Mouse (Mus musculus) limb, embryonic 14.5 days (tissue): Measurements from ENCODE around the gene Gramd1a. TPM values are rescaled to one million over a fixed set of nuclear protein-coding genes. Genes with fewer than 3 reads are reported as not detected.

ENCODE experiments used
- ATAC-seq: fragments of 200-750 bp; cut with Nextera tagmentation; 2 replicates; pipeline ENCODE4 v1.8.0; 2017; ENCODE audit warnings: low read depth, moderate number of reproducible peaks, moderate TSS enrichment; ENCODE audit not compliant: low FRiP score
- DNase-seq: peaks from one replicate; pipeline ENCODE4 v3.0.0-alpha.2; 2015; ENCODE audit warnings: low spot score
- H3K27ac ChIP-seq: fragments of 300-500 bp; sonication (generic); replicated peaks from 2 replicates; pipeline ENCODE4 v1.5.1; 2014; ENCODE audit warnings: low read depth, mild to moderate bottlenecking, low read length, moderate library complexity, mixed read lengths
- H3K27me3 ChIP-seq: fragments of 300-500 bp; sonication (generic); 2 replicates; pipeline ENCODE4 v1.6.1; 2014; ENCODE audit warnings: low read length, mixed read lengths; ENCODE audit not compliant: control insufficient read depth, insufficient read depth
- H3K36me3 ChIP-seq: fragments of 300-500 bp; sonication (generic); 2 replicates; pipeline ENCODE4 v1.6.1; 2014; ENCODE audit warnings: mild to moderate bottlenecking, low read length, moderate library complexity, mixed read lengths; ENCODE audit not compliant: control insufficient read depth, insufficient read depth
- H3K4me1 ChIP-seq: fragments of 300-500 bp; sonication (generic); 2 replicates; pipeline ENCODE4 v1.6.1; 2014; ENCODE audit warnings: antibody characterized with exemption, low read length, mixed read lengths; ENCODE audit not compliant: control insufficient read depth, insufficient read depth
- H3K4me2 ChIP-seq: fragments of 300-500 bp; sonication (generic); replicated peaks from 2 replicates; pipeline ENCODE4 v1.6.1; 2014; ENCODE audit warnings: low read depth, mild to moderate bottlenecking, low read length, moderate library complexity; ENCODE audit not compliant: severe bottlenecking
- H3K4me3 ChIP-seq: fragments of 300-500 bp; sonication (generic); replicated peaks from 2 replicates; pipeline ENCODE4 v1.5.1; 2014; ENCODE audit warnings: low read length
- H3K9ac ChIP-seq: fragments of 300-500 bp; sonication (generic); 2 replicates; pipeline ENCODE4 v1.6.1; 2014; ENCODE audit warnings: mild to moderate bottlenecking, low read depth, low read length, moderate library complexity; ENCODE audit not compliant: severe bottlenecking
- H3K9me3 ChIP-seq: fragments of 300-500 bp; sonication (generic); 2 replicates; pipeline ENCODE4 v1.6.1; 2016; ENCODE audit warnings: low read length; ENCODE audit not compliant: control insufficient read depth
- POLR2A ChIP-seq: fragments of 200-500 bp; IDR thresholded peaks from 2 replicates; pipeline ENCODE4 v1.8.0; 2012; ENCODE audit warnings: inconsistent platforms, mild to moderate bottlenecking, moderate library complexity, borderline replicate concordance; ENCODE audit not compliant: insufficient read depth, insufficient read length; ENCODE audit errors: extremely low read depth
- WGBS: fragments of 180-500 bp; shearing (Covaris S2); extraction: QIAGEN DNeasy Blood & Tissue Kit; methylation state at CpG from one replicate; pipeline ENCODE4 v1.1.7; 2014; 5-methylcytosine and 5-hydroxymethylcytosine counted together
- polyA plus RNA-seq, 2 experiments: library from polyadenylated mRNA; depleted of rRNA in 1 of 2; stranded (reverse) in 1 of 2; unstranded in 1 of 2; fragments of >200 nt; fragmentation: Nextera tagmentation in 1 of 2; extraction: Ambion mirVana in 1 of 2; gene quantifications; 2 replicates each; pipeline versions ENCODE4 v1.2.1 to v1.2.3; 2012 to 2014

Gramd1a gene
- polyA plus RNA-seq, 2 experiments = 59.8 to 157 TPM

DNA sequence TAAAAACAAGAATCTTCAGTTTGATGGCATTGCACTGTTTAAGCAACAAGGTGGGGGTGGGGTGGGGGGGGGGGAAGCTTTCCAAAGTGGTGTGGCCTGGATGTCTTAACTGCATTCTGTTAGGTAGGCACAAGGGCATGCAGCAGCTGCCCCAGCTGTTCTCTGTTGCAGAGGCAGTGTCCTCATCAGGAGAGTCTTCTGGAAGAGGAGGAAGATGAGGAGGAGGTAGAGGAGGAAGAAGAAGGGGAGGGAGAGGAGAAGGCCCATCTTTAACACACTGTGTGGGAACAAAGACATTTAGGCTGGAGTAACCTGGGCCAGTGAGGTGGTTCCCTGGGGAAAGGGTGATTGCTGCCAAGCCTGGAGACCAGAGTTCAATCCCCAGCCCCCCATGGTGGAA, 73.6 kb downstream of the Gramd1a start:
- TF ChIP-seq POLR2A = no peak
- Histone ChIP-seq H3K36me3 (no peaks in the 10 kb centered on the region), H3K9me3 (no peaks in the 10 kb centered on the region), H3K9ac (no peak overlapping the region), H3K4me1 (peaks cover 7% of the 10 kb centered on the region; the same call in 1 of the 2 replicates), H3K27me3 (no peaks in the 10 kb centered on the region), H3K27ac (no peak overlapping the region), H3K4me3 (no peak overlapping the region), H3K4me2 (no peak overlapping the region)
- no peak for ATAC-seq
- DNase-seq = no peak

DNA sequence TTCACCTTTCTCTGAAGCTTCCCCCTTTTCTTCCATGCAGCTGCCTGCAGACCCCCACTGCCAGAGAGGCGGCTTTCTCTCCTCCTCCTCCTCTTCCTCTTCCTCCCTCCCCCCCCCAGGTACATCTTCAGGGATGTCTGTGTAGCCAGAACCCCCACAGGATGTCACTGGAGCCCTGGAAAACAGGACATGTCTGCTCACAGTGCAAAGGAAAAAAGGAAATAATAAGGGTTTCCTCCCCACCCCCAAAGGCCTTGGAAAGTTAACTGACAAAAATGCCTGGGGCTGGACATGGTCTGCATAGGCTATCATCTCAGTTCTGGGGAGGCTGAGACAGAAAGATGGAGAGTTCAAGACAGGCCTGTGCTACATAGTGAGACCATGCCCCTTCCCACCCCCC, 74.6 kb downstream of the Gramd1a start:
- H3K4me3 ChIP-seq = no peak overlapping the region
- H3K27ac ChIP-seq = no peak overlapping the region
- no peaks in the 10 kb centered on the region for H3K27me3 ChIP-seq
- ATAC-seq = no peak
- no peak overlapping the region for H3K4me2 ChIP-seq
- DNase-seq = no peak
- H3K9me3 ChIP-seq = no peaks in the 10 kb centered on the region
- TF ChIP-seq POLR2A = no peak
- 52% methylated on average over 1 of the region's 1 CpGs for WGBS
- no peaks in the 10 kb centered on the region for H3K36me3 ChIP-seq
- peaks cover 13% of the 10 kb centered on the region; the same call in 1 of the 2 replicates for H3K4me1 ChIP-seq
- H3K9ac ChIP-seq = no peak overlapping the region

DNA sequence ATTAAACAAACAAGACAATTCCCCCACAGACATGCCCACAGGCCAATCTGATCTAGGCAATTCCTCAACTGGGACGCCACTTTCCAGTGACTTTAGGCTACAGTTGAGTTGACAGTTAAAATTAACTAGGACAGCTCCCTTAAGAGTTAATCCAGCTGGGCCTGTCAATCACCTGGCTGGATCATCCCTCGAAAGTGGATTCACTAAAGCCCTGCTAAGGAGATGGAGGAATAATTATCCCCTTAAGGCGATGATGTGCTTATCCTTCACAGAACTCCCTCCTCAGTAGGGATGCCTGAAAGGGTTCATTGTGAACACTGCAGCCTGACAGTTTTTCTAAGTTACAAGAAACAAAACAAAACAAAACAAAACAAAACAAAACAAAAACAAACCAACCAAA, 75.1 kb downstream of the Gramd1a start:
- no peaks in the 10 kb centered on the region for H3K27me3 ChIP-seq
- H3K4me1 ChIP-seq = peaks cover 13% of the 10 kb centered on the region; the same call in 1 of the 2 replicates
- TF ChIP-seq POLR2A = no peak
- H3K27ac ChIP-seq = no peak overlapping the region
- no peaks in the 10 kb centered on the region for H3K36me3 ChIP-seq
- no peaks in the 10 kb centered on the region for H3K9me3 ChIP-seq
- no peak overlapping the region for H3K4me3 ChIP-seq
- no peak overlapping the region for H3K9ac ChIP-seq
- DNase-seq = no peak
- H3K4me2 ChIP-seq = no peak overlapping the region
- 65% methylated on average over 3 of the region's 3 CpGs for WGBS
- ATAC-seq = no peak

Other genes with a start within 250 kb of the Gramd1a start
- 1.2 and 2.4 TPM in 2 replicates for gene Mag, start 241.0 kb downstream of the Gramd1a start, polyA plus RNA-seq (2012; rRNA removed)
- gene Mag, start 241.0 kb downstream of the Gramd1a start, polyA plus RNA-seq (2014; fragmentation: Nextera tagmentation; extraction: Ambion mirVana) = 0.35 and 1.2 TPM in 2 replicates
- gene Hamp2, start 231.2 kb downstream of the Gramd1a start, polyA plus RNA-seq (2012; rRNA removed) = 0.55 TPM in 1 of 2 replicates, not detected in the other
- not detected in 2 replicates for gene Hamp2, start 231.2 kb downstream of the Gramd1a start, polyA plus RNA-seq (2014; fragmentation: Nextera tagmentation; extraction: Ambion mirVana)
- gene Hamp, start 211.9 kb downstream of the Gramd1a start, polyA plus RNA-seq (2012; rRNA removed) = 0.23 TPM in 1 of 2 replicates, not detected in the other
- gene Hamp, start 211.9 kb downstream of the Gramd1a start, polyA plus RNA-seq (2014; fragmentation: Nextera tagmentation; extraction: Ambion mirVana) = not detected in 2 replicates
- 150 and 169 TPM in 2 replicates for gene Usf2, start 199.1 kb downstream of the Gramd1a start, polyA plus RNA-seq (2012; rRNA removed)
- gene Usf2, start 199.1 kb downstream of the Gramd1a start, polyA plus RNA-seq (2014; fragmentation: Nextera tagmentation; extraction: Ambion mirVana) = 24.0 and 24.5 TPM in 2 replicates
- gene Lsr, start 182.4 kb downstream of the Gramd1a start, polyA plus RNA-seq (2012; rRNA removed) = 24.3 and 32.3 TPM in 2 replicates
- 29.4 and 29.9 TPM in 2 replicates for gene Lsr, start 182.4 kb downstream of the Gramd1a start, polyA plus RNA-seq (2014; fragmentation: Nextera tagmentation; extraction: Ambion mirVana)
- 1.4 TPM in 2 replicates for gene Fam187b, start 182.1 kb downstream of the Gramd1a start, polyA plus RNA-seq (2012; rRNA removed)
- 1.1 and 1.4 TPM in 2 replicates for gene Fam187b, start 182.1 kb downstream of the Gramd1a start, polyA plus RNA-seq (2014; fragmentation: Nextera tagmentation; extraction: Ambion mirVana)
- gene Fxyd5, start 113.4 kb downstream of the Gramd1a start, polyA plus RNA-seq (2012; rRNA removed) = 17.4 and 20.5 TPM in 2 replicates
- gene Fxyd5, start 113.4 kb downstream of the Gramd1a start, polyA plus RNA-seq (2014; fragmentation: Nextera tagmentation; extraction: Ambion mirVana) = 28.8 and 31.3 TPM in 2 replicates
- 14.9 and 19.3 TPM in 2 replicates for gene Fxyd7, start 104.4 kb downstream of the Gramd1a start, polyA plus RNA-seq (2012; rRNA removed)
- 15.3 and 16.2 TPM in 2 replicates for gene Fxyd7, start 104.4 kb downstream of the Gramd1a start, polyA plus RNA-seq (2014; fragmentation: Nextera tagmentation; extraction: Ambion mirVana)
- gene Fxyd1, start 98.7 kb downstream of the Gramd1a start, polyA plus RNA-seq (2012; rRNA removed) = 92.6 and 103 TPM in 2 replicates
- gene Fxyd1, start 98.7 kb downstream of the Gramd1a start, polyA plus RNA-seq (2014; fragmentation: Nextera tagmentation; extraction: Ambion mirVana) = 95.6 and 101 TPM in 2 replicates
- gene Lgi4, start 96.6 kb downstream of the Gramd1a start, polyA plus RNA-seq (2012; rRNA removed) = 2.0 and 2.8 TPM in 2 replicates
- gene Lgi4, start 96.6 kb downstream of the Gramd1a start, polyA plus RNA-seq (2014; fragmentation: Nextera tagmentation; extraction: Ambion mirVana) = 0.39 and 1.1 TPM in 2 replicates
- 39.8 and 45.9 TPM in 2 replicates for gene Fxyd3, start 79.2 kb downstream of the Gramd1a start, polyA plus RNA-seq (2012; rRNA removed)
- 68.9 and 79.5 TPM in 2 replicates for gene Fxyd3, start 79.2 kb downstream of the Gramd1a start, polyA plus RNA-seq (2014; fragmentation: Nextera tagmentation; extraction: Ambion mirVana)
- gene Hpn, start 40.6 kb downstream of the Gramd1a start, polyA plus RNA-seq (2012; rRNA removed) = 5.5 and 6.6 TPM in 2 replicates
- 2.5 and 3.1 TPM in 2 replicates for gene Hpn, start 40.6 kb downstream of the Gramd1a start, polyA plus RNA-seq (2014; fragmentation: Nextera tagmentation; extraction: Ambion mirVana)
- gene Scn1b, start 28.9 kb downstream of the Gramd1a start, polyA plus RNA-seq (2012; rRNA removed) = 15.0 and 16.4 TPM in 2 replicates
- 6.1 and 6.5 TPM in 2 replicates for gene Scn1b, start 28.9 kb downstream of the Gramd1a start, polyA plus RNA-seq (2014; fragmentation: Nextera tagmentation; extraction: Ambion mirVana)
- gene Scgb2b2, start 134.6 kb upstream of the Gramd1a start, polyA plus RNA-seq (2012; rRNA removed) = not detected in 2 replicates
- gene Scgb2b2, start 134.6 kb upstream of the Gramd1a start, polyA plus RNA-seq (2014; fragmentation: Nextera tagmentation; extraction: Ambion mirVana) = not detected in 2 replicates
- gene Scgb1b2, start 135.9 kb upstream of the Gramd1a start, polyA plus RNA-seq (2012; rRNA removed) = not detected in 2 replicates
- gene Scgb1b2, start 135.9 kb upstream of the Gramd1a start, polyA plus RNA-seq (2014; fragmentation: Nextera tagmentation; extraction: Ambion mirVana) = not detected in 2 replicates
- not detected in 2 replicates for gene Scgb2b3, start 206.2 kb upstream of the Gramd1a start, polyA plus RNA-seq (2012; rRNA removed)
- not detected in 2 replicates for gene Scgb2b3, start 206.2 kb upstream of the Gramd1a start, polyA plus RNA-seq (2014; fragmentation: Nextera tagmentation; extraction: Ambion mirVana)
- gene Scgb1b3, start 219.7 kb upstream of the Gramd1a start, polyA plus RNA-seq (2012; rRNA removed) = not detected in 2 replicates
- gene Scgb1b3, start 219.7 kb upstream of the Gramd1a start, polyA plus RNA-seq (2014; fragmentation: Nextera tagmentation; extraction: Ambion mirVana) = not detected in 2 replicates